16 mouse cellular contexts compared by ENCODE assay signal in the genomic region with DNA sequence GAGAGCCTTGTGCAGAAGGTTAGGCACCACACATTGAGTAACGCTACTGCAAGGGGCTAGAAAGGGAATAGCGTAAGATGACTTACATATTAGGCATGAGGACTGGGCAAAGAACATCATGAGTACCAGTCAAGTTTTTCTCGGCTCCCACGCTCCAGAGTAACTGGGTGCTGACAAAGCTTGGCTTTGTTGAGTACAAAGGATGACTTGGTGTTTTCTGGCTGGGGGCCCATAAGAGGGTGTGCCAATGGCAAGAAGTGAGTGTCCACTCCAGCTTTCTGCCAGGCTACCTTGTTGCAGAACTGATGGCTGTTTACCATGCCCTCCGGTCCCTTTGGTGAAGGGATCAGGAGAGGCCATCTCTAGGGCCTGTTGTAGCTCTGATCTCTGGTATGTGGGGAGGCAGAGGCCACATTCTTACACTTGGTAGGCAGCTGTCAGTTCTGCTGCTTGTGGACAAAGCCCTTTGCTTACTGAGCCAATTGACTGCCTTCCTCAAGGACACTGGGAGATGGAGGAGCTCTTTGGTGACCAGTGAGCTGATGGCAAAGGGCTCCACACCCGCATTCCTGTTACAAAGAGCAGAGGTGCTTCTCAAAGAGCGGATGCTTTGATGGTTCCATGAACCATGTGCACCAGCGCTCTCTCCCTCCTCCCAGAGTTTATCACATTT. TPM values are rescaled to one million over a fixed set of nuclear protein-coding genes. Genes with fewer than 3 reads are reported as not detected.
DNase-seq lines count a peak whose midpoint lies in the region; ATAC-seq and TF ChIP-seq lines count a peak whose summit lies in the region.
"Had no signal": no experiment of that assay in that cellular context is flagged by ENCODE, and none has a peak within 500 bp of the region (broad histone marks: within the 10 kb centered on the region; RNA-seq: fewer than 3 reads in every experiment).

No protein-coding gene starts in this region.

- no peaks in the 10 kb centered on the region for H3K27me3 ChIP-seq in forebrain, embryonic 15.5 days
- H3K27me3 ChIP-seq: forebrain, embryonic 12.5 days; liver, embryonic 13.5 days; midbrain, embryonic 12.5 days; neural tube, embryonic 13.5 days had no signal

- no peak for TF ChIP-seq CTCF in lung, adult 2 months (IDR thresholded peaks at IDR 0.05; ENCODE audit: insufficient read depth, low read length)

- no peak overlapping the region for H3K27ac ChIP-seq in forebrain, embryonic 15.5 days (replicated peaks)
- H3K27ac ChIP-seq: forebrain, embryonic 12.5 days; heart, adult 2 months; liver, embryonic 13.5 days; midbrain, embryonic 12.5 days; neural tube, embryonic 13.5 days had no signal

- H3K4me3 ChIP-seq in lung, adult 2 months (replicated peaks; ENCODE audit: extremely low read depth, low read depth, low read length), result no peak overlapping the region
- H3K4me3 ChIP-seq in forebrain, embryonic 15.5 days, result no peak overlapping the region
- H3K4me3 ChIP-seq: forebrain, embryonic 12.5 days; heart, adult 2 months; liver, embryonic 13.5 days; midbrain, embryonic 12.5 days; neural tube, embryonic 13.5 days had no signal

- intact Hi-C loops in heart, postnatal 36 days (cut with DNase I), result no loop called here

- no peaks in the 10 kb centered on the region for H3K9me3 ChIP-seq in forebrain, embryonic 15.5 days
- H3K9me3 ChIP-seq: forebrain, embryonic 12.5 days; liver, embryonic 13.5 days; midbrain, embryonic 12.5 days; neural tube, embryonic 13.5 days had no signal

- ATAC-seq in forebrain, embryonic 15.5 days (replicated peaks), result no peak
- ATAC-seq: CD4-positive, CD25-positive, alpha-beta regulatory T cell, adult 4 months had no signal

- 71% methylated on average over 8 of the region's 8 CpGs for WGBS in lung, adult 2 months
- 91% methylated on average over 8 of the region's 8 CpGs for WGBS in forebrain, embryonic 15.5 days

- peak; percentile 41 to 46 for DNase-seq in heart, adult 18-20 months
- no peak for DNase-seq in heart, postnatal 36 days
- peak; percentile 76 for DNase-seq in 3134 (ENCODE audit: extremely low read depth, insufficient read length, low spot score)
- DNase-seq in adipocyte (ENCODE audit: low spot score), result peak; percentile 73
- DNase-seq in lung, adult 2 months, result peak; percentile 41
- no peak for DNase-seq in spleen, adult 12 weeks (ENCODE audit: low spot score)
- no peak for DNase-seq in frontal cortex, adult 2 months (ENCODE audit: extremely low spot score in 1 of 2, low spot score in 1 of 2)
- DNase-seq: heart, postnatal 4 days; liver, embryonic 13.5 days had no signal

- H3K4me1 ChIP-seq in lung, adult 2 months (ENCODE audit: control insufficient read depth, insufficient read depth, low read length), result peaks cover 3% of the 10 kb centered on the region; the same call in 1 of the 2 replicates
- peaks cover 9% of the 10 kb centered on the region for H3K4me1 ChIP-seq in forebrain, embryonic 15.5 days

- H3K36me3 ChIP-seq in forebrain, embryonic 15.5 days, result no peaks in the 10 kb centered on the region
- H3K36me3 ChIP-seq: forebrain, embryonic 12.5 days; liver, embryonic 13.5 days; midbrain, embryonic 12.5 days; neural tube, embryonic 13.5 days had no signal

- H3K9ac ChIP-seq in forebrain, embryonic 15.5 days (replicated peaks), result no peak overlapping the region
- H3K9ac ChIP-seq: forebrain, embryonic 12.5 days; liver, embryonic 13.5 days; midbrain, embryonic 12.5 days; neural tube, embryonic 13.5 days had no signal

- no peak for TF ChIP-seq POLR2A in lung, adult 2 months (IDR thresholded peaks at IDR 0.05; ENCODE audit: borderline replicate concordance, extremely low read depth, low read depth, low read length)

- H3K4me2 ChIP-seq in forebrain, embryonic 15.5 days (replicated peaks), result no peak overlapping the region
- H3K4me2 ChIP-seq: forebrain, embryonic 12.5 days; liver, embryonic 13.5 days; midbrain, embryonic 12.5 days; neural tube, embryonic 13.5 days had no signal

RNA-seq across cellular contexts. Expression of a gene that starts 26.4 kb away (rescaled TPM):
- 10 to 100 TPM in 1 of 2 experiments, not detected in 1; 80.4 TPM for total RNA-seq in heart, adult 18-20 months (2021)
- not detected for total RNA-seq in heart, postnatal 36 days (2021)
- 138,577 and 142,361 TPM in 2 replicates for polyA plus RNA-seq in lung, adult 2 months (2012; rRNA removed)
- not detected in 2 replicates for polyA plus RNA-seq in forebrain, embryonic 15.5 days (2015; fragmentation: Nextera tagmentation; extraction: Ambion mirVana)
- polyA plus RNA-seq in frontal cortex, adult 2 months (2012; rRNA removed), result 0.42 and 0.44 TPM in 2 replicates
- total RNA-seq: heart, postnatal 4 days; left cerebral cortex, adult 8-10 months had no signal
- polyA plus RNA-seq: CD4-positive, CD25-positive, alpha-beta regulatory T cell, adult 4 months; forebrain, embryonic 12.5 days; liver, embryonic 13.5 days; midbrain, embryonic 12.5 days; neural tube, embryonic 13.5 days had no signal

Comparison
In these comparisons a context has a peak if more than half of its experiments do, and no peak if none do; other contexts are left out.
1. DNase-seq: peak in heart, adult 18-20 months (2 of 2), 3134 (single experiment), adipocyte (single experiment) and lung, adult 2 months (single experiment); none in heart, postnatal 36 days (0 of 2), spleen, adult 12 weeks (single experiment) and frontal cortex, adult 2 months (0 of 2).
2. RNA of a gene that starts 26.4 kb away (polyA plus RNA-seq): 138,577 to 142,361 TPM in lung, adult 2 months; 0.42 to 0.44 TPM in frontal cortex, adult 2 months and not detected in forebrain, embryonic 15.5 days; every median in the first group is over 1,000 times any median in the second.